Mouse (Mus musculus): ENCODE results near the gene Rnf130. TPM values are rescaled to one million over a fixed set of nuclear protein-coding genes. Genes with fewer than 3 reads are reported as not detected.

Gene Rnf130
- polyA plus RNA-seq, 2 experiments from 2014 or later = 2.5 to 5.7 TPM

GRCm38 (mm10) chr11:50025721-50026520 lies 775 bp downstream of the Rnf130 start:
- no peak for ATAC-seq

DNA sequence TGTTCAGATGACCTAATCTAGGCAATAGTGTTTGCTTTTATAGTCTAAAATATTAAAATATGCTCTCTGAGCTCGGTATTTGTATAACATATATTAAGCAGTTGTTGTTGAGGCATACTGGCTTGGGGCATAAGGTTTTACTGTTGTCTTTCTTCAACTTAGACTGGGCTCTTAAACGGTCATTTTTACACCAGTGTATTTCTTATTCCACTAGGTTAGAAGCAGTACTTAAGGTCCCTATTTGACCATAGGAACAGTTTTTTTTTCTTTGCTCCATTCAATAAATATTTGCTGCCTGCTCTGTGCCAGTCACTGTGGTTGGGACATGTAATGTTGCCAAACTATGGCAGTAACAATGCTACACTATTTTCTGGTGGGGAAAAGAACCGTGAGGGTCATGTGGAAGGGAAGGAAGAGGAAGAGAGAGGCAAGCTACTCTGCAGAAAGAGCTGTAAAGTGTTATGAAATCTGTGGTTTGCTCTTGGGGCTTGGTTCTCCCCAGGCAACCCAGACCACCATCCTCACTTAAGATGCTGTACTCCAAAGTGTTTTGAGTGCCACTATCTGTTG lies 1.5 kb downstream of the Rnf130 start:
- no peak for ATAC-seq

- ATAC-seq = no peak
Observed at GRCm38 (mm10) chr11:50028416-50028815, 3.3 kb downstream of the Rnf130 start.

DNA sequence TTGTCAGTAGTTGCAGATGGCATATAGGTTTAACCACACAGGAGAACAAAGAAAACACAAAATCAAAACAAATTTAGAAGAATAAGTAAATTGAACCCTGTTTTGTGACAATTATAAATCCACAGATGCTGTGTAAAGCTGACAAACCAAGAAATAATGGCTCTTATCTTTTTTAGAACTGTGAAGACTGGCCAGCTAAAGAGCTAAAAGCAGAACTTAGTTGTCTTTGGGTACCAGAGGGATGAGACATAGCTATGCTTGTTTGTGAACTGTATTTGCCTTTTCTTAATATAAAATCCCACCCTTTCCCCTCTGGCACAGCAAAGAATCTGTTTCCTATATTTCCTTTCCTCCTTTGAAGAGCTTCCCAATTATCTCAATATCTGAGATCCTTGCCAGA lies 9.0 kb downstream of the Rnf130 start:
- no peak for ATAC-seq

DNA sequence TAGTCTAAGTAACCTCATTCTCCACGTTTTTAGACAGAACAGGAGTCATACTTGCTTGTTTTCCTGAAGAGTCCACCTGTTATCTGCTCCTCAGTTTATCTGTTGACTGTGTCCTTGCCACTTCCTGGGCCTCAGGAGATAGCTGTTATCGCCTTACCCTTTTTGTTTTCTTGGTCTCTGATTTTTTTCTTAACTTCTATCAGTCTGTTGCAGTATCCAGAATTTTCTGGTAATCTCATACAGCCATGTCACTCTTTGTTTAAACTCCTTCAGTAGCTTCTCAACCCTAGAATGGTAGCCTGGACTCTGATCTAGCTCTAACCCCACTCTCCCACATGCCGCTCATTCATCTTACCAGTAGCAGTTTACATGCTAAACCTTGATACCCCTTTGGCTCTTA lies 10.6 kb downstream of the Rnf130 start:
- ATAC-seq = no peak

DNA sequence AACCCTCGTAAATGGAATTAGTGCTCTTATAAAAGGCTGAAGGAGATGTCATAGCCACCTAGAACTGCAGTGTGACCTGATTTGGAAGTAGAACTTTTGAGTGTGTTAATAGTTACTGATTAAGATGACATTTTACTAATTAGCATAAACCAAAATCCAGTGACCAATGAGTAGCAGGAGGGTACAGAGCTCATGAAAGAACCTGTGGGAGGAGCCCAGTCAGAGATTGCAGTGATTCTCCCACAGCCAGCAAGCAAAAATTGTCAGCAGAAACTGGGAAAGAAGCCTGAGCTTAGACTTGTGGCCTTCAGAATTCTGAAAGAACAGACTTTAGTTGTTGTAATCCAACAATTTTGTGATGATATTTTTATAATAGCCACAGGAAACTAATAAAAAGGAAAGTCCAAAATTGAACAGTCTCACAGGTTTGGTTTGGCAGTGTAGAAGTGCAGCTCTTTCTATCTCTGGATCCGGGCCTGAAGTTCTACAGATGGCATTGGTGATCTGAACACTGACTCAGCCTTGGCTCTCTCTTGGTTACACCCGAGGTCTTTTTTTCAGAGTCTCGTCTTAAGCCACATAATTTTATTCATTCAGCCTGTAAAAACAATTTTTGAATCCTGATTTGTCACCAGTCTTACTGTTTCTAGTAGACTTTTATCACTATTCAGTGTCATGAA lies 11.8 kb downstream of the Rnf130 start:
- ATAC-seq = no peak

GRCm38 (mm10) chr11:50038757-50039156 lies 13.6 kb downstream of the Rnf130 start:
- ATAC-seq = no peak

- ATAC-seq = no peak
Observed at GRCm38 (mm10) chr11:50041148-50041547, 16.0 kb downstream of the Rnf130 start.

- no peak for ATAC-seq
Observed at GRCm38 (mm10) chr11:50042345-50042997, 17.3 kb downstream of the Rnf130 start.

- no peak for ATAC-seq
Observed at GRCm38 (mm10) chr11:50044454-50044853, 19.3 kb downstream of the Rnf130 start.

GRCm38 (mm10) chr11:50047610-50048009 lies 22.5 kb downstream of the Rnf130 start:
- ATAC-seq = no peak

GRCm38 (mm10) chr11:50048115-50048514 lies 23.0 kb downstream of the Rnf130 start:
- no peak for ATAC-seq

- ATAC-seq = no peak
Observed at GRCm38 (mm10) chr11:50050392-50050791, 25.2 kb downstream of the Rnf130 start.

DNA sequence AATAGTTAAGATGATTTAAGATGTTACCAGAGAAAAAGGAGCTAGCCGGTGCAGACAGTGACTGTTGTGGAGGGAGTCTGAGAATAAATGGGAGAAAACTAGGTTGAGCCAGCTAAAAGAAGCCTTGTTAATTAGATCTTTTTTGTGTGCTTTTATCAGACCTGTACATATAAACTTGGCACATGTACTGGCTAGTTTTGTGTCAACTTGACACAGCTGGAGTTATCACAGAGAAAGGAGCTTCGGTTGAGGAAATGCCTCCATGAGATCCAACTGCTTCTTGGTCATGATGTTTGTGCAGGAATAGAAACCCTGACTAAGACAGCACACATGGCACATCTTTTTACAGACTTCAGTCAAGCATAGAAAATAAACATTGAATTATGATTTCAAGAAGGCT lies 32.6 kb downstream of the Rnf130 start:
- no peak for ATAC-seq

GRCm38 (mm10) chr11:50058277-50058676 lies 33.1 kb downstream of the Rnf130 start:
- no peak for ATAC-seq

GRCm38 (mm10) chr11:50059045-50059444 lies 33.9 kb downstream of the Rnf130 start:
- no peak for ATAC-seq

DNA sequence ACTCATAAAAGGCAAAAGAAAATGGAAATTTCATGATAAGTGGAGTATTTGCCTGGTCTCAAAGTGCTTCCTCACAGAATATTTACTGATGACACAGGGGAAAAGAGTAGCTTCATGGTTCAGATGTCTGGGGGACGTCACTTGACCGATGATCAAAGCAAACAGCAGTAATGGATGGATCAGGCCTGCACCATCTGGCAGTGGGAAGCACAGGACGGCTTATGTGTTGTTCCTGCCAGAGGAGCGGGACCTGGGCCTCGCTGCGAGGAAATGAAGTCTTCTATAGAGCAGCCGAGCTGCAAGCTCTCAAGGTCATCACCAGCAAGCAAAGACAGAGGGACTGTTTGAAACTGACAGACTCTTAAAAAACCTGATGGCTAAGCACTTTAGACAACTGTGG lies 37.0 kb downstream of the Rnf130 start:
- no peak for ATAC-seq

DNA sequence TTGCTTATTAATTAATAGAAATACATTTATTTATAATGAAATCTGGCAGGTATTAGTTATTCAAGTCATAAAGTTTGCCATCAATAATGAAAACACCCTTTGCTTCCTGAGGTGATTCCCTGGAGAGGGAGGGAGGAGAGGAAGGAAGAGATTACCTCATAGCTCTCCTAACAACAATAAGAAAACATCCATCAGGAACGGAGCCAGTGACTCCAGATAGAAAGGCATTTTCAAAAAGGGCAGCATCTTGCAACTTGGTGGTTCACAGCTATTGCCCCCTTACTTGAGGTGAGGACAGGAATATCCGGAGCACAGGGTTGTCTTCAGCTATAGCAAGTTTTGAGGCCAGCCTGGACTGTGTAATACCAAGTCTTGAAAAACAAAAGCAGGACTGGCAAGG lies 40.9 kb downstream of the Rnf130 start:
- no peak for ATAC-seq

GRCm38 (mm10) chr11:50073830-50074229 lies 48.7 kb downstream of the Rnf130 start:
- no peak for ATAC-seq

DNA sequence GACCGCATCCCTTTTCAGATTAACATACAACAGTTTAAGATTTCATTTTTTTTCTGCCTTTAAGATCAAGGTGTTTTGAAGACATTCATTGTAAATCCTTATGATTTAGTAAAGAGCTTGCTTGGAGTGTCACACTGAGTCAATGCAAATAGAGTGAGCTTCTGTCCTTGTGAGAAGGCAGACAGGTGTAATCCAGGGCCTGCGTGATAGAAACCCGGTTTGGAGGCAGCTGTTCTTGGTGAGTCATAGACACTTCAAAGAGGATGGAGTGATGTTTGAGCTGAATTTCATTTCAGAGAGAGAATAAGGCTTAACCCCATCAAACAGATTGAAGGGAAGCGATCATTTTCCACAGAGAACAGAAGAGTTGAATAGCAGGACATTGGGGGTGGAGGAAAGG lies 51.6 kb downstream of the Rnf130 start:
- no peak for ATAC-seq

DNA sequence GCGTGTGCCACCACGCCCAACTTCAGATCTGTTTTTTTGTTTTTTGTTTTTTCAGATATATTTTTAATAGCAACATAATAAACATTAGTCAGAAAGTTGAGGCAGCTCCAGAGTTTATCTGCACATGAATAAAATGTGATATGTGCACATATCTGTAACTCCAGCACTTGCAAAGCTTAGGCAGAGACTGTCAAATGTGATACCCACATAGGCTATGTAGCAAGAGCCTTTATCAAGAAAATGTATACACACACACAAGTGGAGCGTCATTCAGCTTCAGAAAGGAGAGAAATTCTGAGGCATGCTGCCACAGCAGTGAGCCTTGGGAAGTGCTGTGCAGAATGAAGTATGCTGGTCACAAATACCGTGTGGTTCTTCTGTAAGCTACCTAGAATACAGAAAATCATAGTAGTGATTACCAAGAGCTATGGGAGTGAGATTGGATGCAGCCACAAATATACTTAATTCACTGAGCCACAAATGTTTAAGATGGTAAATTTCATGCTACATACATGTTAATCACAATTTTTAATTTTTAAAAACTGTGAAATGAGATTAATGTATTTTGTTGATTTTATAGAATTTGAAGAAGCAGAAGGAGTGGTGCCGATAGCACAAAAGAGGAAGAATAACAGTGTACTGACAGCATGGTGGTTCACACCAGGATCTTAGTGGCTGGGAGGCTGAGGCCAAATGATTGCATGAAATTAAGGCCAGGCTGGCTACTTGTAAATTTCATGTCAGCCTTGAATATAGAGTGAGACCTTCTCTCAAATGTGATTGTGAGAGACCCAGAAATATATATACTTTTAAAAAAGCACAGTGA lies 56.4 kb downstream of the Rnf130 start:
- ATAC-seq = no peak

DNA sequence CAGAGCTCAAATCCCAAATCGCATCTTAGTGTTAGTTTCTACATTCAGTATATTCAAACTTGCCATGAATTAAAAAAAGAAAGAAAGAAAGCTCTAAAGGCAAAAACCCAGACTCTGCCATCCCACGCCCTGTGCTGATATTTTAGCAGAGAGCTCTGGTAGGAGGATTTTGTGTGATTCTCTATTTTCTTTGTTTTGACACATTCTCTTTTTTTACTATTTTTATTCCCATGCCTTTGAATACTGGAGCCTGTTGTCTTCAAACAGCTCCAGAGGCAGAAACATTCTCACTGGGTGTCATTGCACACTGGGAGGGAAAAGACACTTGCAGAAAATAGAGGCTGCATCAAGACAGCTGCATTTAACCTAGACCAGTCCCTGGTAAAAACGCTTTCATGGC lies 61.1 kb downstream of the Rnf130 start:
- ATAC-seq = no peak

All from CD4-positive, CD25-positive, alpha-beta regulatory T cell, adult 4 months (primary cell).